Mouse (Mus musculus) spleen, adult 18-20 months (tissue): ENCODE data around the gene Dph3.

Source experiments
- DNase-seq, 2 experiments: peaks; one replicate each; pipeline ENCODE4 v3.0.0; 2022; ENCODE audit warnings: mixed read lengths in 2 of 2

Gene Dph3

GRCm38 (mm10) chr14:32084761-32085485, 606 bp downstream of the Dph3 start, which contains the start of gene Oxnad1:
Gene Oxnad1 (plus strand): TSS chr14:32085374.
- DNase-seq: no peak

GRCm38 (mm10) chr14:32083466-32083865, 2.1 kb downstream of the Dph3 start:
- no peak for DNase-seq

GRCm38 (mm10) chr14:32082891-32083290, 2.6 kb downstream of the Dph3 start:
- DNase-seq: no peak

- DNase-seq: no peak
Measured at GRCm38 (mm10) chr14:32081026-32081425, 4.5 kb downstream of the Dph3 start.

- DNase-seq: peak; percentile 19 to 68
Measured at GRCm38 (mm10) chr14:32076896-32077575, 8.5 kb downstream of the Dph3 start.

GRCm38 (mm10) chr14:32073901-32074300, 11.6 kb downstream of the Dph3 start:
- DNase-seq: no peak

- DNase-seq: no peak
Measured at GRCm38 (mm10) chr14:32073211-32073685, 12.3 kb downstream of the Dph3 start.

- DNase-seq: no peak
Measured at GRCm38 (mm10) chr14:32072807-32073206, 12.7 kb downstream of the Dph3 start.

GRCm38 (mm10) chr14:32061398-32061797, 24.1 kb downstream of the Dph3 start:
- no peak for DNase-seq

GRCm38 (mm10) chr14:32057664-32058063, 27.9 kb downstream of the Dph3 start:
- DNase-seq: no peak

GRCm38 (mm10) chr14:32056675-32057074, 28.9 kb downstream of the Dph3 start:
- DNase-seq: no peak

GRCm38 (mm10) chr14:32055781-32056180, 29.7 kb downstream of the Dph3 start:
- no peak for DNase-seq

GRCm38 (mm10) chr14:32054788-32055187, 30.7 kb downstream of the Dph3 start:
- DNase-seq: no peak

- no peak for DNase-seq
Measured at GRCm38 (mm10) chr14:32053895-32054294, 31.6 kb downstream of the Dph3 start.

- no peak for DNase-seq
Measured at GRCm38 (mm10) chr14:32050171-32050570, 35.4 kb downstream of the Dph3 start.

- DNase-seq: no peak
Measured at GRCm38 (mm10) chr14:32046357-32046756, 39.2 kb downstream of the Dph3 start.

- DNase-seq: no peak
Measured at GRCm38 (mm10) chr14:32042108-32042507, 43.4 kb downstream of the Dph3 start.

GRCm38 (mm10) chr14:32037661-32038252, 47.8 kb downstream of the Dph3 start:
- no peak for DNase-seq

GRCm38 (mm10) chr14:32036482-32036881, 49.0 kb downstream of the Dph3 start:
- no peak for DNase-seq

- DNase-seq: peak; percentile 10 to 30
Measured at GRCm38 (mm10) chr14:32032522-32032921, 53.0 kb downstream of the Dph3 start.
